Mouse (Mus musculus): ENCODE data around the gene Sphk1.

DNA sequence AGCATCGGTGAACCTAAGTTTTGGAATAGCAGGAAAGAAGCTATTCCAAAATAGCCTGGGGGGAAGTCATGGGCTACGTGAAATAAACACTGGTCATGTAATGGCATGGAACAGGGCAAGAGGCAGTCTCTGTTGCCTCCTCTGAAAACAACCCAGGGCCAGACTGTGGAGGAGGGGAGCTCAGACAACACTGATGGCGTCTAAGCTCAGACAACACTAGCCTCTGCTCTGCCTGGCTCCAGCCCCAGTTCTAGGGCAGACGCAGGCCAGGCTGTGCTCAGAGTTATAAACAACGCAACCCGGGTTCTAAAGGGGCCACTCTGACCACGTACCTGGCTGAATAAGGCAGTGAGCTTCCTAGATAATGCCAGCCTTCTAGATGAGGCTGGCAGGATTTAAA, 20.0 kb downstream of the Sphk1 start:
- TF ChIP-seq TBP (IDR thresholded peaks at IDR 0.05; ENCODE audit: low read depth, low read length) (no peak), POLR2A (IDR thresholded peaks at IDR 0.05; ENCODE audit: control insufficient read depth in 1 of 2, insufficient read depth in 1 of 2, low read depth in 1 of 2, low read length in 2 of 2, poor library complexity in 1 of 2) (no peak), MAFK (IDR thresholded peaks at IDR 0.05; ENCODE audit: borderline replicate concordance, low read depth, low read length) (no peak), CTCF (IDR thresholded peaks at IDR 0.05 in 2 of 3, conservative IDR thresholded peaks at IDR 0.05 in 1 of 3; ENCODE audit: control insufficient read depth in 1 of 3, insufficient read depth in 1 of 3, low read depth in 2 of 3, low read length in 3 of 3, poor library complexity in 1 of 3, severe bottlenecking in 1 of 3) (no peak), GABPA (IDR thresholded peaks at IDR 0.05; ENCODE audit: low read depth, low read length) (no peak), GATA1 (IDR thresholded peaks at IDR 0.05; ENCODE audit: low read depth, low read length) (no peak), HCFC1 (IDR thresholded peaks at IDR 0.05; ENCODE audit: low read depth, low read length) (no peak), MAX (IDR thresholded peaks at IDR 0.05; ENCODE audit: low read length) (no peak)
